Mouse (Mus musculus) gastrocnemius, postnatal 36 days (tissue): ENCODE results near the gene Igf1r. TPM values are rescaled to one million over a fixed set of nuclear protein-coding genes. Genes with fewer than 3 reads are reported as not detected.
"Not testable (repeated sequence)": the region's sequence is repeated elsewhere in the genome, so short reads cannot be mapped to it uniquely, and the experiment has no call there.

ENCODE experiments used
- DNase-seq, 2 experiments: peaks; one replicate each; pipeline ENCODE4 v3.0.0; 2022
- intact Hi-C: fragments of 180-260 bp; cut with DNase I; formaldehyde crosslinking; loops from one replicate; pipeline ENCODE4 v1.15.1; 2025
- total RNA-seq, 2 experiments: library from RNA; stranded (reverse); gene quantifications; 2 replicates each; pipeline ENCODE4 v1.2.3; 2021

Igf1r gene
- total RNA-seq, 2 experiments from 2014 or later: 6.9 to 10.5 TPM

DNA sequence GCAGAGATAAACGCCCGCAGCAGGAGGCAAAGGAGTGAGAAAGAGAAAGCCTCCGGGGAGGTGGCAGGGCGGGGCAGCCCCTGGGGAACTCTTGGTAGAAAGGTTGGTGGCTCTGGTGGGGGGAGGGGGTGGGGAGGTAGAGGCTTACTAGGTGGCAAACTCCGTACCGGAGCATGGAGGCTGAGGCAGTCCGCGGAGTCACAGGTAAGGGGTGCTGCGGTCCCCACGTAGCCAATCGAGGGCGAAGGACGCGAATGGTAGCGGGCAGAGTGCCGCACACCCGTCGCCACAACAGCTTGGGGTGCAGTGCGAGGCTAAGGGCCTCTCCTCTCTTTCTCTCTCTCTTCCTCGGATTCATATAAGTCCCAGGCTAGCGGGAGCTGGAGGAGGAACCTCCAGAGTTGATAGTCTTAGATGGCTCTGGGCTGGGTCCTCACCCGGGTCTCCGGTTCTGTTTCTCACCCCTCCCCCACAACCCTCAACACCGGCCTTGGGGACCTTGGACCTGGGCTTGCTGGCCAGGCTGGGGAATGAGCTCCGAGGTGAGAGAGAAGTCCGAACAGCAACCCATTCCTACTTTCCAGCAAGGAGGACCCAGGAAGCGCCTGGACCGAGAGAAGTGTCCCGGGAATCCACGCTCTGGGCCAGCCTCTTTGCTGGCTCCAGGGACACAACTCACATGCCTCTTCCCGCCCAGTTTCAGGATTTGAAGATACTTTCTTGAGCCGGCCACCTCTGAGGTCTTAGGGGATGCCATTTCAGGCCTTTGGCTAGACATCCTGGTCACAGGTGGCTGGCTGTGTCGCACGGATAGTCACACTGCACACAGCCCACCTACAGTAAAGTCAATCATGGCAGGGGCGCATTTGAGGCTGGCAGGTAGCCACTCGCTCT is 323.5 kb downstream of the Igf1r start:
- DNase-seq: no peak
- intact Hi-C loops: loop anchor here (5.0 kb wide), 1 partner anchor 59 kb away; no protein-coding TSS in a partner anchor

DNA sequence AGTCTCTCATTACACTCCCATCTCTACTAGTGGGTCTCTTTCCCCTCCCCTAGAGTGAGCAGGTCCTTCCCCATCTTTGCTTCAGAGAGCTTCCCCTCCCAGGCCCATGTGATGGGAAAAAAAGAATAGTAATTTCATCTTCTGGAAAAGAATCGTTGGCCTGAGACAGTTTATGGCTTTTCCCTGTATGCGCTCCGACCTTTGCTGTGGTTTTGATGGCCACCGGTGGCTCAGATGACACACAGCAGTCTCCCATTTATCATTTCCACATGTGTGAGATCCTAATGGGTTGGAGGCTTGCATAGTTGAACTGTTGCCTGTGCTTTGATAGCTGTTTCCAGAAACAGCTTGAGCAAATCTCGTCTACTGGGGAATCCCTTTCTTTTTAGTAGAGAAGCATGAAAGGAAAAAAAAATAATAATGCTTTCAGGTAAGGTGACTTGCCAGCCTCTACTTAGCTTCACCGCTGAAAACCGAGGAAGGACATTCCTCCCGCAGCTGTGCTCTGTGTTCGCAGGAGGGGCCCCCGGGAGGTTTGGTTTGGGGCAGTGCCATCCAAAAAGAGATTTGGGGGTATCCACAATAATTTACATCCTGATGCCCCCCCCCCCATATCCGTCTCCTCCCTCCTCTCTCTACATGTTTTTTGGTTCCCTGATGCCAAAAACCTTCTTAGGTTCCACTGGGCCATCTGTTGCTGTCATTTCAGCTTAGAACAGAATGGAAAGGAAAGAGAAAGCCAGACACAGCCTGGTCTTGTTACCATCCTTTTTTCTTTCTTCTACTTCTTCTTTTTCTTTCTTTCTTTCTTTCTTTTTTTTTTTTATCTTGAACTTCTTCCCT is 324.6 kb downstream of the Igf1r start:
- intact Hi-C loops: loop anchor here (5.0 kb wide), 1 partner anchor 60 kb away; no protein-coding TSS in a partner anchor
- DNase-seq: no peak

DNA sequence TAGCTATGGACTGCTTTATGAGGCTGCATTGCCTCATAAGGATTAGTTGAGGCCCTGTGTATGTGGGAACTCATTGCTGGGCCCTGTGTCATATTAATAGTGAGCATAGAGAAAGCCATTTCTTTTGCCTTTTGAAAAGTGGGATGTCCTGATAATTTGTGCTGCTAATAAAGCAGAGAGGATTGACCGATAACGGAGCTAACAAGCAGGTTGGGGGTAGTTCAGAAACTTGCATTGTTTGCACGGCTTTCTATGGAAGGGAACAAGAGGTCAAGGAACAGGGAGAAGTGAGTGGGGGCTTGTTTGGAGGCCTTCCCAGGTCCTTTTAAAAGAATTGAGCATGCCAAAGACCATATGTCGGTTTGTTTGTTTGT is 325.3 kb downstream of the Igf1r start:
- no peak for DNase-seq
- intact Hi-C loops: loop anchor here (5.0 kb wide), 1 partner anchor 61 kb away; no protein-coding TSS in a partner anchor

DNA sequence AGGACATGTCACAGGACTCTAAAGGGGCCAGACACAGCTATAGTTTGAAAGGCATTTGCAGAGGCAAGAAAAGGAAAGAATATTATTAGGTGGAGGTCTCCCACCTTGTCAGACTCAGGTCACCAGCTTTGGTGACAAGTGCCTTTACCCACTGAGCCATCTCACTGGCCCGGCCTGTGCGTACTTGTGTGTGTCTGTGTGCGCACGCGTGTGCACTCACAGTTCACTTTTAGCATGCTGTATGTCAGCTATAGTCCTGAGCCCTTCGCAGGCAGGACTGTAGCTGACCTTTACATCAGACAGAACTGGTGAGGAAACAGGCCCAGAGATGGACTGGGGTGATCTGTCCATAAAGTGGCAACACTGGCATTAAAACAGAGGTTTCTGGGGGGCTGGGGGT is 325.8 kb downstream of the Igf1r start:
- intact Hi-C loops: loop anchor here (5.0 kb wide), 1 partner anchor 61 kb away; no protein-coding TSS in a partner anchor
- DNase-seq: no peak

DNA sequence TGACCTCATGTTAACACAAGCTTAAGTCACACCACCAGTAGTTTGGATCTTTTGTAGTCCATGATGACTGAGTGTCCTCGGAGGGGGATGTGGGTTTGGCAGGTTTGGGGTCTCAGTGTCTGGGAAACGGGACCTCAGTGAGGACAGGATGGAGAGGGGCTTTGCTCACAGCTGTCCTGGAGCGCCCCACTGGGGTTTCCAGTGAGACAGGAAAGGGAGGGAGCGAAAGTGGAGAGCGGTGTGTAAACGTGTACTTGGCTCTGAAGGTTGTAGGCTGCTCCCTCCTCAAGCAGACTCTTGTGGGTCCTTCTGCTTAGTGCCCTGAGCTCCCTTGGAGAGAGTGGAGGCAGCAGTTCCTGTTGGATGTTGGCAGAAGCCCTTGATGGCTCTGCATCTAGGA is 326.3 kb downstream of the Igf1r start:
- DNase-seq: no peak
- intact Hi-C loops: loop anchor here (5.0 kb wide), 1 partner anchor 62 kb away; no protein-coding TSS in a partner anchor

DNA sequence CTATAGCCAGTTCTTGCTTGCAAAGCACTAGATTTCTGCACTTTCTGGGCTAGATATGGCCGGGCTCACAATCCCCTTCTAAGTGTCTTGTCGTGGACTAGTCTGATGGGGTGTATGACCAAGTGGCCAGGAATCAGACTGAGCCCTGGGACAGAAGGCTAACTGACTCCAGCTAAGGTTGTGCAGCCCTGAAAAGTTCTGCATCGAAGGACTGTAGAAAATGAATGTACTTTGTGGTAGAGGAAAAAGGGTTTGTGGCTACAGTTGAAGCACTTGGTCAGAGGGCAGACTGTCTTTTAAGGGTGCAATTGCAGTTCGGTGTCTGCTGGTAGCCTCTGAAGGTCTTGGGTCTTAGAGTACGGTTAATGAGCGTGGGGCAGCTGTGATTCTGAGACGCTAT is 326.9 kb downstream of the Igf1r start:
- intact Hi-C loops: loop anchor here (5.0 kb wide), 1 partner anchor 62 kb away; no protein-coding TSS in a partner anchor

DNA sequence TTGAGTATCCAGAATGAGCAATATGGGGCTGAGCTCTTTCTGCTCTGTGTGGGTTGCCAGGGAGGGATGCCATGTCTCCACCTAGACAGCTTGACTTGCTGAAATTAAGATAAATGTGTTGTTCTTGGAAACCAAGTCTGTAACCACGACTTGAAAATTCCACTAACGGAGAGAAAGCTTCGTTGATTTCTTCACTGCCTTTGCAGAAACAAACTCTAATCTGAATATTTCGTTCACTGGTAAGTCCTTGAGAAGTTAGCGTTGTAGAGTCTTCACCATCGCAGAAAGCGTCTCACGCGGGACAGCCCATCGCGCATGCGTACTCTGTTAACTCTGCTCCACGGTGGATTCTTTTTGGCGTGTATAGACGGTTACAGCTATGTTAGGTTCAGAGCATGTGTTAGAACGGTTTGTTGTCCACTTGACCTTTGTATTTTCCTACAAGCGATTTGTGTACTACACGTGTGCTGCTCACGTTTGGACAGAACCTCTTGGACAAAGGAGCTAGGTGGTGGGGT is 327.8 kb downstream of the Igf1r start:
- DNase-seq: no peak
- intact Hi-C loops: no loop called here

More for the DNA sequence above, 326.9 kb downstream of the Igf1r start:
- DNase-seq: no peak

DNA sequence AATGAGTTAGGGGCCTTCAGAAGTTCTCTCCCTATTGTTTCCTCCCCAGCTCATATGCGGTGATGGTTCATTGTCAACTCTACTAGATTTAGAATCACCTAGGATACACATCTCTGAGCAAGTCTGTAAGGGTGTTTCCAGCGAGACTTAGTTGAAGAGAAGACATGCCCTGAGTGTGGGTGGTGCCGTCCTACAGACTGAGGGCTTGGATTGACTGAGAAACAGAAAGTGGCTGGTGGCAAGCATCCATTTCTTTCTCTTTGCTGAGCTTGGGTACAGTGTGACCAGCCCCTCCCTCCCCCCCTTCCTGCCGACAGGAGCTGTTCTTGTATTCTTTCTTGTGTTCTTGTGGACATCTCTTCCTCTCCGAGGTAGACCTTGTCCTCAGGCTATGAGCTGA is 328.7 kb downstream of the Igf1r start:
- intact Hi-C loops: no loop called here
- DNase-seq: no peak

DNA sequence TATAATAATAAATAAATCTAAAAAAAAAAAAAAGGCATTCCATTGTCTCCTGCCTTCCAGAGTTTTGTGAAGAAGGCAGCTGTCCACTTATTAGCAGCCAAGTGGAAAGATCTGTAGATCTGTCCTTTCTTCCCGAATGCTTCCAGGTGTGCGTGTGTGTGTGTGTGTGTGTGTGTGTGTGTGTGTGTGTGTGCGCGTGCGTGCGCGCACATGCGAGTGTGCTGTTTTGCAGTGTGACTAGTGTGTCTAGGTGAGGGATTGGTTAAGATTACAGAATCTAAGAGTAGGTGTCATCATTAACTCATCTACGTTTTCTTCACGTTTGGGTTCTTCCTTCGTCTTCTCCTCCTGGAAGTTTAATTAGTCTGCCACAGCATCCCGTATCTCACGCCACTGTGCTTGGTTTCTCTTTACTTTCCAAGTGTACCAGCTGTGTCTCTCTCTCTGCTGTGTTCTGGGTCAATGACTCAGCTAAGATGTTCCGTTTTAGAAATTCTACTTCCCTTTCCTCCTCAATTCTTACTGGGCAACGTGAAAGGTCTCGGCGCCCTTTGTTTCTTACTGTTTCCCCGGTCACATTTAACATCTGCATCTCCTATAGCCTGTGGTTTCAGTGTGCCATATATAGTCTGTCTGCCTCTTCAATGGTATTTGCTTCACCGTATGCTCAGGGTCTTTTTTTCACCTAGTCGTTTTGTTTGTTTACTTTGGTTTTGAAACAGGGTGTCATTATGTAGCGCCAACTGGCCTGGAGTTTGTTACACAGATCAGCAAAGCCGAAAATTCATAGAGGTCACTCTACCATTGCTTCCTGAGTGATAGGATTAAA is 329.9 kb downstream of the Igf1r start:
- no peak for DNase-seq
- intact Hi-C loops: no loop called here

DNA sequence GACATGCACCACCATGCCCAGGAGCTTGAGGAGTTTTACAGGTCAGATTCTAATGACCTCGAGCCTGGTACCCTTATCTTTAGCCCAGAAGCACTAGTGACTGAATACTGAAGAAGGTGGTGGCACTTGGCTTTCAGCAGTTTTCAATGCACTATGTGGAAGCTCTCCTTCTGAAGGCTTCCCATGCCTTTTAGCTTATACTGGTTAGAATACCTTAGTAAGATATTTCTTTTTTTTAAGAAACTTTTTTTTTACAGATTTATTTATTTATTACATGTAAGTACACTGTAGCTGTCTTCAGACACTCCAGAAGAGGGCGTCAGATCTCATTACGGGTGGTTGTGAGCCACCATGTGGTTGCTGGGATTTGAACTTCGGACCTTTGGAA is 330.5 kb downstream of the Igf1r start:
- intact Hi-C loops, DNase-seq: not testable (repeated sequence)

Other genes with a start within 250 kb of the Igf1r start
- 100 to 1,000 TPM; 254 to 276 TPM for gene Synm, start 193.1 kb upstream of the Igf1r start, total RNA-seq